Mouse (Mus musculus) lung, postnatal 25 days (tissue): ENCODE measurements around the gene Snrnp40.

Source experiments
- DNase-seq: peaks from one replicate; pipeline ENCODE4 v3.0.0; 2022; ENCODE audit warnings: low spot score

Gene Snrnp40

GRCm38 (mm10) chr4:130380418-130380817, 20.5 kb downstream of the Snrnp40 start:
- no peak for DNase-seq

GRCm38 (mm10) chr4:130387256-130387655, 27.3 kb downstream of the Snrnp40 start:
- no peak for DNase-seq

GRCm38 (mm10) chr4:130389496-130389895, 29.6 kb downstream of the Snrnp40 start:
- DNase-seq: peak; percentile 48

- DNase-seq: no peak
These were observed 30.0 kb downstream of the Snrnp40 start for GRCm38 (mm10) chr4:130389927-130390326.

GRCm38 (mm10) chr4:130391265-130391664, 31.3 kb downstream of the Snrnp40 start:
- DNase-seq: no peak
